Mouse (Mus musculus) left cerebral cortex, adult 18-20 months (tissue): ENCODE data around the gene Rassf2. TPM values are rescaled to one million over a fixed set of nuclear protein-coding genes. Genes with fewer than 3 reads are reported as not detected.

Source experiments
- DNase-seq, 2 experiments: peaks; one replicate each; pipeline ENCODE4 v3.0.0; 2021 to 2022; ENCODE audit warnings: low spot score in 2 of 2, mixed read lengths in 1 of 2
- total RNA-seq, 2 experiments: library from RNA; stranded (reverse); gene quantifications; 2 replicates each; pipeline ENCODE4 v1.2.3; 2021

Gene Rassf2
- total RNA-seq, 2 experiments from 2014 or later: 42.8 to 47.5 TPM

GRCm38 (mm10) chr2:132006561-132007474 lies 23.2 kb downstream of the Rassf2 start:
- no peak for DNase-seq

GRCm38 (mm10) chr2:132005445-132005844 lies 24.6 kb downstream of the Rassf2 start:
- DNase-seq: no peak

- DNase-seq: no peak
Observed at GRCm38 (mm10) chr2:132004495-132005136, 25.4 kb downstream of the Rassf2 start.

GRCm38 (mm10) chr2:132003916-132004315 lies 26.1 kb downstream of the Rassf2 start:
- DNase-seq: no peak

GRCm38 (mm10) chr2:132001696-132002334 lies 28.2 kb downstream of the Rassf2 start:
- no peak for DNase-seq

- no peak for DNase-seq
Observed at GRCm38 (mm10) chr2:131997356-131997755, 32.7 kb downstream of the Rassf2 start.

GRCm38 (mm10) chr2:131996369-131996768 lies 33.7 kb downstream of the Rassf2 start:
- DNase-seq: peak in 1 of 2 experiments; percentile 40

- peak; percentile 53 to 57 for DNase-seq
Observed at GRCm38 (mm10) chr2:131995742-131996141, 34.3 kb downstream of the Rassf2 start.

GRCm38 (mm10) chr2:131994971-131995370 lies 35.1 kb downstream of the Rassf2 start:
- DNase-seq: no peak

GRCm38 (mm10) chr2:131993563-131994088 lies 36.4 kb downstream of the Rassf2 start:
- DNase-seq: no peak

GRCm38 (mm10) chr2:131993151-131993550 lies 36.9 kb downstream of the Rassf2 start:
- DNase-seq: no peak

- DNase-seq: peak in 1 of 2 experiments; percentile 11
Observed at GRCm38 (mm10) chr2:131992487-131992886, 37.6 kb downstream of the Rassf2 start.

- no peak for DNase-seq
Observed at GRCm38 (mm10) chr2:131988550-131988949, 41.5 kb downstream of the Rassf2 start.

- DNase-seq: no peak
Observed at GRCm38 (mm10) chr2:131987950-131988349, 42.1 kb downstream of the Rassf2 start.

- peak; percentile 60 to 70 for DNase-seq
Observed at GRCm38 (mm10) chr2:131982546-131983196, 47.4 kb downstream of the Rassf2 start.

GRCm38 (mm10) chr2:131980866-131981265 lies 49.2 kb downstream of the Rassf2 start:
- DNase-seq: peak in 1 of 2 experiments; percentile 1

- no peak for DNase-seq
Observed at GRCm38 (mm10) chr2:131976663-131977062, 53.4 kb downstream of the Rassf2 start.

- no peak for DNase-seq
Observed at GRCm38 (mm10) chr2:131971098-131971497, 59.0 kb downstream of the Rassf2 start.

GRCm38 (mm10) chr2:131970597-131970996 lies 59.5 kb downstream of the Rassf2 start:
- no peak for DNase-seq

GRCm38 (mm10) chr2:131961671-131962070 lies 68.4 kb downstream of the Rassf2 start:
- no peak for DNase-seq

GRCm38 (mm10) chr2:131957731-131958222 lies 72.3 kb downstream of the Rassf2 start:
- DNase-seq: no peak
